ENCODE assay signal across 9 mouse cellular contexts in genomic region chr7:128531031-128531430, GRCm38 (mm10). TPM values are rescaled to one million over a fixed set of nuclear protein-coding genes. Genes with fewer than 3 reads are reported as not detected.
DNase-seq lines count a peak whose midpoint lies in the region; ATAC-seq lines count a peak whose summit lies in the region.
"Had no signal": no experiment of that assay in that cellular context is flagged by ENCODE, and none has a peak within 500 bp of the region (broad histone marks: within the 10 kb centered on the region; RNA-seq: fewer than 3 reads in every experiment).

No protein-coding gene starts in this region.

- H3K9me3 ChIP-seq in hindbrain, embryonic 11.5 days (ENCODE audit: control insufficient read depth, low read length), result no peaks in the 10 kb centered on the region
- H3K9me3 ChIP-seq in midbrain, embryonic 15.5 days, result no peaks in the 10 kb centered on the region
- H3K9me3 ChIP-seq: megakaryocyte, embryonic 14.5 days had no signal

- WGBS in hindbrain, embryonic 11.5 days, result 19% methylated on average over 11 of the region's 11 CpGs
- 6% methylated on average over 11 of the region's 11 CpGs for WGBS in midbrain, embryonic 15.5 days

- ATAC-seq in hindbrain, embryonic 11.5 days (ENCODE audit: low FRiP score), result 0 out of 2 replicates have a peak, but pooled peaks have one; percentile 22
- ATAC-seq in midbrain, embryonic 15.5 days (replicated peaks), result peak; percentile 74

- H3K4me1 ChIP-seq in hindbrain, embryonic 11.5 days (replicated peaks; ENCODE audit: control insufficient read depth, insufficient read depth, low read length), result no peaks in the 10 kb centered on the region; the same call in none of the 2 replicates
- H3K4me1 ChIP-seq in midbrain, embryonic 15.5 days, result peaks cover 51% of the 10 kb centered on the region

- H3K27me3 ChIP-seq in hindbrain, embryonic 11.5 days (ENCODE audit: control insufficient read depth, insufficient read depth, low read length), result no peaks in the 10 kb centered on the region
- no peaks in the 10 kb centered on the region for H3K27me3 ChIP-seq in midbrain, embryonic 15.5 days (replicated peaks)
- H3K27me3 ChIP-seq: megakaryocyte, embryonic 14.5 days had no signal

- no peaks in the 10 kb centered on the region for H3K36me3 ChIP-seq in hindbrain, embryonic 11.5 days (ENCODE audit: control insufficient read depth, insufficient read depth, low read length)
- no peaks in the 10 kb centered on the region for H3K36me3 ChIP-seq in midbrain, embryonic 15.5 days (replicated peaks)

- peak; percentile 77 for DNase-seq in adrenal gland, postnatal 14 days
- no peak for DNase-seq in adrenal gland, adult 8-10 months
- peak; percentile 17 for DNase-seq in urinary bladder, postnatal 25 days (ENCODE audit: low spot score)
- DNase-seq in urinary bladder, postnatal 14 days (ENCODE audit: low spot score), result no peak
- DNase-seq in hindbrain, embryonic 11.5 days (ENCODE audit: low spot score), result no peak
- DNase-seq in spleen, postnatal 36 days (ENCODE audit: low spot score in 2 of 2), result no peak
- DNase-seq in layer of hippocampus, postnatal 36 days, result no peak

- H3K4me3 ChIP-seq in hindbrain, embryonic 11.5 days (ENCODE audit: low read depth, low read length), result no peak overlapping the region
- no peak overlapping the region for H3K4me3 ChIP-seq in midbrain, embryonic 15.5 days

- no peak overlapping the region for H3K27ac ChIP-seq in hindbrain, embryonic 11.5 days (ENCODE audit: low read depth, low read length)
- H3K27ac ChIP-seq in midbrain, embryonic 15.5 days, result peak overlapping the region; percentile 71

- H3K9ac ChIP-seq in hindbrain, embryonic 11.5 days (ENCODE audit: low read depth, low read length), result no peak overlapping the region
- 0 out of 2 replicates have a peak overlapping the region, but pooled peaks have one; percentile 1 for H3K9ac ChIP-seq in midbrain, embryonic 15.5 days

- H3K4me2 ChIP-seq in hindbrain, embryonic 11.5 days (replicated peaks; ENCODE audit: low read depth, low read length), result no peak overlapping the region
- peak overlapping the region; percentile 25; the same call in 1 of the 2 replicates for H3K4me2 ChIP-seq in midbrain, embryonic 15.5 days

RNA-seq across cellular contexts. Expression of gene Bag3, which starts 7.6 kb away (rescaled TPM):
- 129 and 192 TPM in 2 replicates for total RNA-seq in adrenal gland, postnatal 14 days (2021)
- 100 to 1,000 TPM; 146 to 189 (median 168) TPM for total RNA-seq in adrenal gland, adult 8-10 months (2022)
- polyA plus RNA-seq in hindbrain, embryonic 11.5 days (2014; fragmentation: Nextera tagmentation; extraction: Ambion mirVana), result 4.3 and 5.6 TPM in 2 replicates
- polyA plus RNA-seq in midbrain, embryonic 15.5 days (2015; fragmentation: Nextera tagmentation; extraction: Ambion mirVana), result 2.0 and 2.5 TPM in 2 replicates
- total RNA-seq in layer of hippocampus, postnatal 36 days (2021), result 10 to 100 TPM; 12.0 to 13.9 TPM

Comparison
In these comparisons a context has a peak if more than half of its experiments do, and no peak if none do; other contexts are left out.
1. DNase-seq: peak in adrenal gland, postnatal 14 days (single experiment) and urinary bladder, postnatal 25 days (single experiment); none in adrenal gland, adult 8-10 months (single experiment), urinary bladder, postnatal 14 days (single experiment), hindbrain, embryonic 11.5 days (single experiment), spleen, postnatal 36 days (0 of 2) and layer of hippocampus, postnatal 36 days (0 of 2).